Mouse (Mus musculus) hindbrain, embryonic 10.5 days (tissue): ENCODE measurements around the gene Tspan17. TPM values are rescaled to one million over a fixed set of nuclear protein-coding genes. Genes with fewer than 3 reads are reported as not detected.
A peak's percentile ranks its signal among the peaks of the same experiment; 100 is the strongest.

Experiments
- DNase-seq: peaks from one replicate; pipeline ENCODE4 v3.0.0-alpha.2; 2017; ENCODE audit warnings: low spot score
- H3K27ac ChIP-seq: fragments of 300-500 bp; sonication (generic); 2 replicates; pipeline ENCODE4 v1.5.1; 2016; ENCODE audit warnings: mild to moderate bottlenecking, moderate library complexity
- H3K27me3 ChIP-seq: fragments of 300-500 bp; sonication (generic); 2 replicates; pipeline ENCODE4 v1.6.1; 2016; ENCODE audit warnings: mild to moderate bottlenecking; ENCODE audit not compliant: poor library complexity, insufficient read depth, severe bottlenecking
- H3K36me3 ChIP-seq: fragments of 300-500 bp; sonication (generic); 2 replicates; pipeline ENCODE4 v1.6.1; 2016; ENCODE audit warnings: mild to moderate bottlenecking, moderate library complexity
- H3K4me1 ChIP-seq: fragments of 300-500 bp; sonication (generic); replicated peaks from 2 replicates; pipeline ENCODE4 v1.6.1; 2016; ENCODE audit warnings: mild to moderate bottlenecking
- H3K4me3 ChIP-seq: fragments of 300-500 bp; sonication (generic); 2 replicates; pipeline ENCODE4 v1.5.1; 2016; ENCODE audit warnings: mild to moderate bottlenecking, moderate library complexity
- H3K9me3 ChIP-seq: fragments of 300-500 bp; sonication (generic); 2 replicates; pipeline ENCODE4 v1.6.1; 2016; ENCODE audit warnings: mild to moderate bottlenecking, moderate library complexity
- WGBS: fragments of 180-500 bp; shearing (Covaris S2); methylation state at CpG from one replicate; pipeline ENCODE4 v1.1.7; 2016; 5-methylcytosine and 5-hydroxymethylcytosine counted together
- polyA plus RNA-seq: library from polyadenylated mRNA; unstranded; fragments of >200 nt; fragmentation: Nextera tagmentation; extraction: Ambion mirVana; gene quantifications from 2 replicates; pipeline ENCODE4 v1.2.1, GENCODE M21; 2016

The Tspan17 gene
- polyA plus RNA-seq, 1 experiment from 2014 or later = 26.5 TPM

- 23% methylated on average over 9 of the region's 9 CpGs for WGBS
- Histone ChIP-seq H3K9me3 (no peaks in the 10 kb centered on the region), H3K4me3 (no peak overlapping the region), H3K27me3 (peaks cover 88% of the 10 kb centered on the region), H3K4me1 (no peaks in the 10 kb centered on the region), H3K27ac (no peak overlapping the region), H3K36me3 (no peaks in the 10 kb centered on the region)
- peak; percentile 80 for DNase-seq
These were observed 10.5 kb downstream of the Tspan17 start for GRCm38 (mm10) chr13:54799701-54800100.

GRCm38 (mm10) chr13:54800206-54800605, 11.0 kb downstream of the Tspan17 start:
- no peaks in the 10 kb centered on the region; the same call in 1 of the 2 replicates for H3K4me1 ChIP-seq
- H3K9me3 ChIP-seq = no peaks in the 10 kb centered on the region
- H3K27ac ChIP-seq = no peak overlapping the region
- peaks cover 89% of the 10 kb centered on the region for H3K27me3 ChIP-seq
- no peak overlapping the region for H3K4me3 ChIP-seq
- DNase-seq = no peak
- WGBS = 83% methylated on average over 4 of the region's 4 CpGs
- no peaks in the 10 kb centered on the region for H3K36me3 ChIP-seq

- Histone ChIP-seq H3K9me3 (no peaks in the 10 kb centered on the region), H3K4me1 (peaks cover 16% of the 10 kb centered on the region), H3K27ac (no peak overlapping the region), H3K27me3 (peaks cover 88% of the 10 kb centered on the region), H3K36me3 (no peaks in the 10 kb centered on the region), H3K4me3 (no peak overlapping the region)
- DNase-seq = no peak
- WGBS = 83% methylated on average over 6 of the region's 6 CpGs
These were observed 13.8 kb downstream of the Tspan17 start for GRCm38 (mm10) chr13:54803010-54803409.

GRCm38 (mm10) chr13:54805134-54805838, 16.1 kb downstream of the Tspan17 start:
- whole genome bisulfite sequencing = 41% methylated on average over 21 of the region's 21 CpGs
- no peak overlapping the region for H3K27ac ChIP-seq

GRCm38 (mm10) chr13:54806434-54806976, 17.3 kb downstream of the Tspan17 start:
- Histone ChIP-seq H3K27me3 (peaks cover 82% of the 10 kb centered on the region), H3K36me3 (no peaks in the 10 kb centered on the region), H3K9me3 (no peaks in the 10 kb centered on the region), H3K4me1 (peaks cover 16% of the 10 kb centered on the region), H3K27ac (peak overlapping the region; percentile 57), H3K4me3 (peak overlapping the region; percentile 11; the same call in 1 of the 2 replicates)
- DNase-seq = peak; percentile 40
- WGBS = 24% methylated on average over 13 of the region's 13 CpGs

More at GRCm38 (mm10) chr13:54805134-54805838, 16.1 kb downstream of the Tspan17 start:
- H3K4me3 ChIP-seq = no peak overlapping the region
- H3K9me3 ChIP-seq = no peaks in the 10 kb centered on the region
- H3K36me3 ChIP-seq = no peaks in the 10 kb centered on the region
- peak; percentile 59 for DNase-seq
- H3K27me3 ChIP-seq = peaks cover 84% of the 10 kb centered on the region
- H3K4me1 ChIP-seq = peaks cover 16% of the 10 kb centered on the region

- Histone ChIP-seq H3K27ac (no peak overlapping the region), H3K4me1 (peaks cover 16% of the 10 kb centered on the region), H3K9me3 (no peaks in the 10 kb centered on the region), H3K4me3 (no peak overlapping the region), H3K27me3 (peaks cover 75% of the 10 kb centered on the region), H3K36me3 (no peaks in the 10 kb centered on the region)
- WGBS = 83% methylated on average over 12 of the region's 12 CpGs
- DNase-seq = no peak
These were observed 18.9 kb downstream of the Tspan17 start for GRCm38 (mm10) chr13:54808067-54808466.

- Histone ChIP-seq H3K36me3 (no peaks in the 10 kb centered on the region), H3K4me1 (peaks cover 4% of the 10 kb centered on the region), H3K9me3 (no peaks in the 10 kb centered on the region), H3K4me3 (no peak overlapping the region), H3K27me3 (peaks cover 51% of the 10 kb centered on the region), H3K27ac (no peak overlapping the region)
- no peak for DNase-seq
- 62% methylated on average over 7 of the region's 7 CpGs for WGBS
These were observed 22.3 kb downstream of the Tspan17 start for GRCm38 (mm10) chr13:54811476-54811875.

- H3K4me3 ChIP-seq = no peak overlapping the region
These were observed 24.2 kb downstream of the Tspan17 start for GRCm38 (mm10) chr13:54813381-54813780.

GRCm38 (mm10) chr13:54818399-54819254, 29.4 kb downstream of the Tspan17 start:
- peak overlapping the region; percentile 18; the same call in 1 of the 2 replicates for H3K4me3 ChIP-seq
- DNase-seq = no peak

More at GRCm38 (mm10) chr13:54813381-54813780, 24.2 kb downstream of the Tspan17 start:
- H3K4me1 ChIP-seq = peaks cover 8% of the 10 kb centered on the region
- H3K27me3 ChIP-seq = peaks cover 49% of the 10 kb centered on the region
- H3K9me3 ChIP-seq = no peaks in the 10 kb centered on the region
- DNase-seq = no peak
- no peak overlapping the region for H3K27ac ChIP-seq
- 90% methylated on average over 9 of the region's 9 CpGs for WGBS
- H3K36me3 ChIP-seq = no peaks in the 10 kb centered on the region

GRCm38 (mm10) chr13:54821106-54821505, 31.9 kb downstream of the Tspan17 start:
- H3K36me3 ChIP-seq = no peaks in the 10 kb centered on the region
- WGBS = 86% methylated on average over 4 of the region's 4 CpGs
- peaks cover 71% of the 10 kb centered on the region for H3K27me3 ChIP-seq
- no peak for DNase-seq
- H3K4me1 ChIP-seq = peaks cover 30% of the 10 kb centered on the region
- H3K9me3 ChIP-seq = no peaks in the 10 kb centered on the region
- no peak overlapping the region for H3K4me3 ChIP-seq
- H3K27ac ChIP-seq = no peak overlapping the region

More at GRCm38 (mm10) chr13:54818399-54819254, 29.4 kb downstream of the Tspan17 start:
- Histone ChIP-seq H3K27ac (peak overlapping the region; percentile 53; the same call in 1 of the 2 replicates), H3K36me3 (no peaks in the 10 kb centered on the region), H3K4me1 (peaks cover 15% of the 10 kb centered on the region), H3K9me3 (no peaks in the 10 kb centered on the region), H3K27me3 (peaks cover 61% of the 10 kb centered on the region)
- WGBS = 12% methylated on average over 17 of the region's 17 CpGs

- H3K4me1 ChIP-seq = peaks cover 30% of the 10 kb centered on the region
- no peak overlapping the region for H3K27ac ChIP-seq
- H3K4me3 ChIP-seq = no peak overlapping the region
- 84% methylated on average over 2 of the region's 2 CpGs for WGBS
- no peaks in the 10 kb centered on the region for H3K36me3 ChIP-seq
- H3K9me3 ChIP-seq = no peaks in the 10 kb centered on the region
- H3K27me3 ChIP-seq = peaks cover 63% of the 10 kb centered on the region
- DNase-seq = no peak
These were observed 32.8 kb downstream of the Tspan17 start for GRCm38 (mm10) chr13:54821931-54822330.

- DNase-seq = no peak
- Histone ChIP-seq H3K36me3 (no peaks in the 10 kb centered on the region), H3K4me1 (peaks cover 21% of the 10 kb centered on the region), H3K27ac (peak overlapping the region; percentile 12; the same call in 1 of the 2 replicates), H3K9me3 (no peaks in the 10 kb centered on the region), H3K27me3 (peaks cover 50% of the 10 kb centered on the region), H3K4me3 (peak overlapping the region; percentile 40)
- 19% methylated on average over 25 of the region's 25 CpGs for WGBS
These were observed 35.1 kb downstream of the Tspan17 start for GRCm38 (mm10) chr13:54824111-54824931.
